Mouse (Mus musculus) monocyte, adult 2 months (primary cell): ENCODE measurements around the gene Clcnkb.

Source experiments
- DNase-seq, 2 experiments: peaks; one replicate each; pipeline ENCODE4 v3.0.0; 2022; ENCODE audit warnings: low spot score in 2 of 2, low read depth in 1 of 2

Clcnkb gene

GRCm38 (mm10) chr4:141406516-141407299, 9.1 kb downstream of the Clcnkb start:
- DNase-seq = peak in 1 of 2 experiments; percentile 41

GRCm38 (mm10) chr4:141405314-141405622, 10.5 kb downstream of the Clcnkb start:
- DNase-seq = no peak

- DNase-seq = peak; percentile 33 to 79
Measured at GRCm38 (mm10) chr4:141404518-141405313, 11.1 kb downstream of the Clcnkb start.

- DNase-seq = no peak
Measured at GRCm38 (mm10) chr4:141400171-141400570, 15.6 kb downstream of the Clcnkb start.

GRCm38 (mm10) chr4:141398545-141398944, 17.3 kb downstream of the Clcnkb start, which contains the start of gene Clcnka:
Gene Clcnka, minus strand, starts transcription at chr4:141398724.
- no peak for DNase-seq

GRCm38 (mm10) chr4:141397861-141398260, 18.0 kb downstream of the Clcnkb start:
- DNase-seq = no peak

- DNase-seq = no peak
Measured at GRCm38 (mm10) chr4:141394751-141395150, 21.1 kb downstream of the Clcnkb start.

GRCm38 (mm10) chr4:141391293-141391692, 24.5 kb downstream of the Clcnkb start:
- DNase-seq = no peak

GRCm38 (mm10) chr4:141389366-141390150, 26.3 kb downstream of the Clcnkb start:
- DNase-seq = no peak

GRCm38 (mm10) chr4:141387933-141388332, 27.9 kb downstream of the Clcnkb start:
- DNase-seq = no peak

- DNase-seq = peak in 1 of 2 experiments; percentile 53
Measured at GRCm38 (mm10) chr4:141387093-141387784, 28.6 kb downstream of the Clcnkb start.

GRCm38 (mm10) chr4:141386150-141386549, 29.7 kb downstream of the Clcnkb start:
- DNase-seq = no peak

GRCm38 (mm10) chr4:141385275-141385674, 30.5 kb downstream of the Clcnkb start:
- DNase-seq = no peak

- DNase-seq = no peak
Measured at GRCm38 (mm10) chr4:141382406-141382805, 33.4 kb downstream of the Clcnkb start.

GRCm38 (mm10) chr4:141379674-141380073, 36.1 kb downstream of the Clcnkb start:
- no peak for DNase-seq

- no peak for DNase-seq
Measured at GRCm38 (mm10) chr4:141372426-141372825, 43.4 kb downstream of the Clcnkb start.

GRCm38 (mm10) chr4:141367997-141368791, 47.6 kb downstream of the Clcnkb start, which contains the start of gene Fam131c:
Gene Fam131c, plus strand, starts transcription at chr4:141368220.
- no peak for DNase-seq

GRCm38 (mm10) chr4:141365876-141366275, 49.9 kb downstream of the Clcnkb start:
- DNase-seq = no peak

GRCm38 (mm10) chr4:141365126-141365525, 50.7 kb downstream of the Clcnkb start:
- no peak for DNase-seq
